Comparison of ENCODE assay signal across 14 mouse cellular contexts in the genomic region with DNA sequence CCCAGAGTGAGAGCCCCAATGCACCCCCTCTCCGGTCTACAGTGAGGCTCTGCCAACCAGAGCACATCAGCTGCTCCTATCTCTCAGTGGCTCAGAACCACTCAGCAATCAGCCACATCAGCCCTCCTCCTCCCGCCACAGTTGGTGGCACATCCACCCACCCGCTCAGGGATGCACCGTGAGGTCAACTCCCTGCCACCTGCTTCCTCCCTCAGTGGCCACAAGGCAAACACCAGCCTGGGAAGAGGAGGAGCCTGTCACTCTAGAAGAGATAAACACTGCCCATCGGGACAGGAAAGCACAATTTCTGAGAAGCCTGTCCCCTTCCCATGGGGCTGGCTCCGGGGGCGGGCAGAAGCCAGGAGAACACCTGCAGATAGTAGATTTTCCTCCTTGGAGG. TPM values are rescaled to one million over a fixed set of nuclear protein-coding genes. Genes with fewer than 3 reads are reported as not detected.
DNase-seq lines count a peak whose midpoint lies in the region; ATAC-seq and TF ChIP-seq lines count a peak whose summit lies in the region.
"Had no signal": no experiment of that assay in that cellular context is flagged by ENCODE, and none has a peak within 500 bp of the region (broad histone marks: within the 10 kb centered on the region; RNA-seq: fewer than 3 reads in every experiment).

No protein-coding gene starts in this region.

- no peaks in the 10 kb centered on the region for H3K27me3 ChIP-seq in kidney, embryonic 14.5 days (ENCODE audit: control insufficient read depth, insufficient read depth, low read length)
- no peaks in the 10 kb centered on the region for H3K27me3 ChIP-seq in C2C12 (ENCODE audit: control insufficient read depth, insufficient read depth, insufficient read length)
- no peaks in the 10 kb centered on the region for H3K27me3 ChIP-seq in liver, embryonic 16.5 days (ENCODE audit: control insufficient read depth, insufficient read depth, low read depth, low read length)
- H3K27me3 ChIP-seq: lung, embryonic 15.5 days had no signal

- H3K79me2 ChIP-seq in C2C12 (ENCODE audit: control insufficient read depth, insufficient read depth) = no peaks in the 10 kb centered on the region

- DNase-seq in kidney, adult 9 months = no peak
- peak; percentile 64 to 72 for DNase-seq in spleen, postnatal 36 days (ENCODE audit: low spot score in 2 of 2)
- DNase-seq in adipocyte (ENCODE audit: low spot score) = no peak
- DNase-seq in left cerebral cortex, adult 9 months (ENCODE audit: low spot score in 2 of 2) = no peak
- DNase-seq in gastrocnemius, postnatal 14 days = no peak
- DNase-seq: cerebellum, adult 9-11 months; right cerebral cortex, postnatal 14 days had no signal

- intact Hi-C loops in gastrocnemius, postnatal 14 days (cut with DNase I; ENCODE audit: low total_unique reads) = no loop called here

- H3K79me3 ChIP-seq in C2C12 (ENCODE audit: low read depth) = no peaks in the 10 kb centered on the region

- WGBS in kidney, embryonic 14.5 days = 21% methylated on average over 7 of the region's 7 CpGs
- 5% methylated on average over 7 of the region's 7 CpGs for WGBS in liver, embryonic 16.5 days (ENCODE audit: insufficient replicate concordance)

- no peak overlapping the region for H3ac ChIP-seq in C2C12 (ENCODE audit: control insufficient read depth, insufficient read length, low read depth)

- H3K4me1 ChIP-seq in kidney, embryonic 14.5 days (ENCODE audit: control insufficient read depth, insufficient read depth, low read length) = peaks cover 5% of the 10 kb centered on the region; the same call in 1 of the 2 replicates
- H3K4me1 ChIP-seq in liver, embryonic 16.5 days (ENCODE audit: control insufficient read depth, low read depth, low read length) = no peaks in the 10 kb centered on the region

- no peaks in the 10 kb centered on the region for H3K36me3 ChIP-seq in kidney, embryonic 14.5 days (ENCODE audit: control insufficient read depth, insufficient read depth, low read length)
- H3K36me3 ChIP-seq in C2C12 (ENCODE audit: control insufficient read depth, insufficient read depth) = no peaks in the 10 kb centered on the region
- H3K36me3 ChIP-seq in liver, embryonic 16.5 days (ENCODE audit: control insufficient read depth, insufficient read depth) = no peaks in the 10 kb centered on the region
- H3K36me3 ChIP-seq: heart, embryonic 13.5 days; lung, embryonic 15.5 days; neural tube, embryonic 13.5 days had no signal

- peak overlapping the region; percentile 48; the same call in 1 of the 2 replicates for H3K27ac ChIP-seq in kidney, embryonic 14.5 days (ENCODE audit: low read depth, low read length)
- H3K27ac ChIP-seq in liver, embryonic 16.5 days (ENCODE audit: low read length) = no peak overlapping the region
- H3K27ac ChIP-seq: heart, embryonic 13.5 days; lung, embryonic 15.5 days; neural tube, embryonic 13.5 days had no signal

- H3K9me3 ChIP-seq in kidney, embryonic 14.5 days (ENCODE audit: control insufficient read depth, low read length) = no peaks in the 10 kb centered on the region
- H3K9me3 ChIP-seq in liver, embryonic 16.5 days (replicated peaks; ENCODE audit: control insufficient read depth, low read length) = no peaks in the 10 kb centered on the region
- H3K9me3 ChIP-seq: heart, embryonic 13.5 days; lung, embryonic 15.5 days; neural tube, embryonic 13.5 days had no signal

- no peak for TF ChIP-seq CTCF in C2C12 (IDR thresholded peaks at IDR 0.05; ENCODE audit: control insufficient read depth, insufficient read depth, insufficient read length)

- ATAC-seq in kidney, embryonic 14.5 days (ENCODE audit: low FRiP score, low TSS enrichment) = peak; percentile 93
- ATAC-seq in liver, embryonic 16.5 days (ENCODE audit: low read depth) = peak; percentile 45

- no peak overlapping the region for H3K9ac ChIP-seq in kidney, embryonic 14.5 days (ENCODE audit: low read depth, low read length)
- H3K9ac ChIP-seq in liver, embryonic 16.5 days (ENCODE audit: low read depth, low read length) = no peak overlapping the region
- H3K9ac ChIP-seq: heart, embryonic 13.5 days; lung, embryonic 15.5 days; neural tube, embryonic 13.5 days had no signal

- no peak overlapping the region for H3K4me2 ChIP-seq in kidney, embryonic 14.5 days (replicated peaks; ENCODE audit: low read depth, low read length)
- no peak overlapping the region for H3K4me2 ChIP-seq in liver, embryonic 16.5 days (ENCODE audit: low read depth, low read length)
- H3K4me2 ChIP-seq: heart, embryonic 13.5 days; lung, embryonic 15.5 days; neural tube, embryonic 13.5 days had no signal

- no peak overlapping the region for H3K4me3 ChIP-seq in kidney, embryonic 14.5 days (ENCODE audit: low read length)
- H3K4me3 ChIP-seq in C2C12 (ENCODE audit: insufficient read depth, poor library complexity, severe bottlenecking) = no peak overlapping the region
- H3K4me3 ChIP-seq in liver, embryonic 16.5 days (ENCODE audit: low read depth, low read length) = no peak overlapping the region
- H3K4me3 ChIP-seq: erythroblast, embryonic 14.5 days; heart, embryonic 13.5 days; lung, embryonic 15.5 days; neural tube, embryonic 13.5 days had no signal

TF ChIP-seq in C2C12, 6 proteins besides CTCF, POLR2A, EP300 and RAD21:
- TF ChIP-seq MYOD1 (IDR thresholded peaks at IDR 0.05; ENCODE audit: control insufficient read depth, insufficient read length, low read depth) (peak; percentile 59), CEBPB (IDR thresholded peaks at IDR 0.05; ENCODE audit: low read depth) (no peak), MYOG (IDR thresholded peaks at IDR 0.05; ENCODE audit: control insufficient read depth, extremely low read depth, insufficient read length) (no peak), FOSL1 (IDR thresholded peaks at IDR 0.05; ENCODE audit: insufficient read depth, low read length, poor library complexity, severe bottlenecking) (no peak)

RNA-seq across cellular contexts. Expression of a gene that starts 39.9 kb away (rescaled TPM):
- polyA plus RNA-seq in kidney, embryonic 14.5 days (2014; fragmentation: Nextera tagmentation; extraction: Ambion mirVana) = not detected in 2 replicates
- 0.01 TPM for polyA plus RNA-seq in C2C12 (2012; fragmentation: generic; extraction: Trizol)
- 3.4 and 3.9 TPM in 2 replicates for polyA plus RNA-seq in liver, embryonic 16.5 days (2015; fragmentation: Nextera tagmentation; extraction: Ambion mirVana)
- total RNA-seq in gastrocnemius, postnatal 14 days (2021) = not detected
- polyA plus RNA-seq: heart, embryonic 13.5 days; lung, embryonic 15.5 days; neural tube, embryonic 13.5 days had no signal

RNA-seq across cellular contexts. Expression of a gene that starts 55.7 kb away (rescaled TPM):
- polyA plus RNA-seq in kidney, embryonic 14.5 days (2014; fragmentation: Nextera tagmentation; extraction: Ambion mirVana) = 0.76 and 1.1 TPM in 2 replicates
- polyA plus RNA-seq in C2C12 (2012; fragmentation: generic; extraction: Trizol) = 0.26 TPM
- 0.02 and 0.04 TPM in 2 replicates for polyA plus RNA-seq in liver, embryonic 16.5 days (2015; fragmentation: Nextera tagmentation; extraction: Ambion mirVana)
- under 1 TPM; 0.42 to 0.70 TPM for total RNA-seq in gastrocnemius, postnatal 14 days (2021)
- polyA plus RNA-seq: erythroblast, embryonic 14.5 days had no signal

Comparison
In these comparisons a context has a peak if more than half of its experiments do, and no peak if none do; other contexts are left out.
1. DNase-seq: peak in spleen, postnatal 36 days (2 of 2); none in kidney, adult 9 months (single experiment), adipocyte (single experiment), left cerebral cortex, adult 9 months (0 of 2) and gastrocnemius, postnatal 14 days (single experiment).